Mouse (Mus musculus): ENCODE measurements around the gene Bcl7a. TPM values are rescaled to one million over a fixed set of nuclear protein-coding genes. Genes with fewer than 3 reads are reported as not detected.

The Bcl7a gene
- total RNA-seq, 2 experiments from 2014 or later = 14.7 to 20.0 TPM

GRCm38 (mm10) chr5:123326751-123327148, 16.9 kb upstream of the Bcl7a start:
- no peak for ATAC-seq (replicated peaks; ENCODE audit: poor library complexity)

DNA sequence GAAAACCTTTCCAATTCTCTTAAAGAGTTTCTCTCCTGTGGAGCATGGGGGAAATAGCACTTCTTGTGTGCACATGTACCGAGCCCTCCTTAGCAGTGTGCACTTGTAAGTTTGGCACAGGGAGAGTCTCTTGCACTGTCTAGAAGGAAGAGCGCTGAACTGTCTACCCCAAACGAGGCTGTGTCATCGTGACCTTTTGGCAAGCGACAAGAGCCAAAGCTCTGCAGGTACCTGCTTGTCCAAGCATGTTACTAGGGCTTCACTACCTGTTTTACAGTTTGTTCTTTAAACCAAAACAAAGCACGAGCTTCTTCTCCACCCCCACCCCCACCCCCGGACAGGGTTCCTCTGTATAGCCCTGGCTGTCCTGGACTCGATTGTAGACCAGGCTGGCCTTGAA, 15.9 kb upstream of the Bcl7a start:
- ATAC-seq (replicated peaks; ENCODE audit: poor library complexity) = no peak

DNA sequence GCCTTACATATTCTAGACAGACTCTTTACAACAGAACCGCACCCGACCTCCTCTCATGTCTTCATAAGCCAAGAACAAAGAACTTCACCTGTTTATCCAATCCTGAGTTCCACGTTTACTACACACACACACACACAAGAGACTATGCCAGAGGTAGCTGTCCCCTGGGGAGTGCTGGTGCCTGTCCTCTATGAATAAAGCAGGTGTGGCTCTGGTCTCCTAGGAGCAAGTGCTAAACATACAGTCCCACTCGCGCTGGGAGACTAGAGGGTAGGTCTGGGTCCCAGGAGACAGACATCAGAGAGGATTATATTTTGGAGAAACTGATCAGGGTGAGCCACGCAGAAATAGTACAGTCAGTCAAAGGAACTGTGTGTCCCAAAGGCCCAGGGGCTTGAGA, 10.1 kb upstream of the Bcl7a start:
- no peak for ATAC-seq (replicated peaks; ENCODE audit: poor library complexity)

DNA sequence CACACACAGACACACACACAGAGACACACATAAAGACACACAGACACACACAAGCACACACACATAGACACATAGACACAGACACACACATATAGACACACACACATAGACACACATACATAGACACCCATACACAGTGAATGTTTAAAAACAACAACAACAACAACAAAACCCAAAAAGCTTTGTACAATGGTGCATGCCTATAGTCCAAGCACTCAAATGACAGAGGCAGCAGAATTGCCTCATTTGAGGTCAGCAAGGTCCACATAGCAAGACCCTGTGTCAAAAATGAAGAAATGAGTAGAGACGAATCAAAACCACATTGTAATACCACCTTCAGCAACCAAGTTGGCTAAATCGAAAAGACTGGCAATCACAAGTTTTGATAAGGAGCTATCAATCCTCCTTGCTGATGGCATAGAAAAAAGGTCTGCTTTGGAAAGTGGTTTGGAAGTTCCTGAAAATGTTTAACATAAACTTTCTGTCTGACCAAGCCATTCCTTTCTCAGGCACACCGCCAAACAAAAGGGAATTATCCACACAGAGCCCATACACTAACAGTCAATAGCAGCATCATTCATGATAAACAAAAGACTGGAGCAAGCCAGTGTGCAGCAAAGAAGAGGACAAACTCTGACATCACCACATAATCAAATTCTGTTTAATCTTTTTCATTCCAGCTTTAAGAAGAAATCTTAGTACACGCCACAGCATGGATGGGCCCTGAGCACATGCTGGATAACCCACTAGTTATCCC, 7.3 kb upstream of the Bcl7a start:
- no peak for ATAC-seq (replicated peaks; ENCODE audit: poor library complexity)

DNA sequence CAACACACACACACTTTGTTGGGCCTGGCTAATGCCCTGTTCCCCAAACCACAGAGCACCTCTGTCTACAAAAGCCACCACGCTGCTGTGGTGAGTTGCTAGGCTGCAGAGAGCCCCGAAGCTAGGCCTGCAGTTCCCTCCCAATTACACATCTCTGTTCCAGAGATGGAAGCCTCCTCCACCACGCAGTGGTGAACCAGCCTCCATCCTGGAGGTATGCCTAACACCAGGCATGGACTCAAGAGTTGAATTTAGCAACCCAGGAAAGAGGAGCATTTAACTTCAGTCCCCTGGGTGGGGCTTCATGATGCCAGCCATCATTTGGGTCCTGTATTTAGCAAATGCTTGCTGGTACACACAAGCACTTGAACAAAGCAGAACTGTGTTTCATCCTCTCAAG, 5.2 kb upstream of the Bcl7a start:
- ATAC-seq (replicated peaks; ENCODE audit: poor library complexity) = no peak

DNA sequence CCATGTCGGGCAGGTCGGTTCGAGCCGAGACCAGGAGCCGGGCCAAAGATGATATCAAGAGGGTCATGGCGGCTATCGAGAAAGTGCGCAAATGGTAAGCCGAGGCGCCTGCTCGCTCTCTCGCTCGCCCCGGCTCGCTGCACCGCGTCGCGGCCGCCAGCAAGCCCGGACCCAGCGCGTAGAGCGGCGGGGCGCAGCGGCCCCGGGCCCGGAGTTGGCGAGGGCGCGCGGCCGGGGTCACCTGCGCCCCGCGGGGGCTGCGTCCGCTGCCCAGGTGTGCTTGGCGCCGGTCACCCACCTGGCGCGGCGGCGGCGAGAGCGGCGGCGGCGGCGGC, 961 bp downstream of the Bcl7a start:
- no peak for ATAC-seq (replicated peaks; ENCODE audit: poor library complexity)

- peak; percentile 21; the same call in 1 of the 2 replicates for ATAC-seq (replicated peaks; ENCODE audit: poor library complexity)
Measured at GRCm38 (mm10) chr5:123344963-123345852, 1.6 kb downstream of the Bcl7a start.

- ATAC-seq (replicated peaks; ENCODE audit: poor library complexity) = peak; percentile 22
Measured at GRCm38 (mm10) chr5:123345853-123346654, 2.4 kb downstream of the Bcl7a start.

- ATAC-seq (replicated peaks; ENCODE audit: poor library complexity) = no peak
Measured at GRCm38 (mm10) chr5:123346701-123347270, 3.2 kb downstream of the Bcl7a start.

DNA sequence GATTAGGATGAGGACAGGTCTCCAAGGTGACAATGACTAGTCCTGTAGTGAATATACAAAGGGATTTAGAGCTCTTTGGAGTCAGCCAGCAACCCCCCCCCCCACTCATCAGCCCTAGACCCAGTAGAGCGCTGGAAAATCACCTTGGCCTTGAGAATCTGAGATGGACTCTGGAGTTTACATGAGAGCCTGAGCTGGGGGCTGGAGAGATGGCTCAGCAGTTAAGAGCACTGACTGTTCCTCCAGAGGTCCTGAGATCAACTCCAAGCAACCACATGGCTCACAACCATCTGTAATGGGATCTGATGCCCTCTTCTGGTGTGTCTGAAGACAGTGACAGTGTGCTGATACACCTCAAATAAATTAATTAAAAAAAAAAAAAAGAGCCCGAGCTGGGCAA, 4.4 kb downstream of the Bcl7a start:
- ATAC-seq (replicated peaks; ENCODE audit: poor library complexity) = no peak

GRCm38 (mm10) chr5:123350386-123350785, 6.8 kb downstream of the Bcl7a start:
- ATAC-seq (replicated peaks; ENCODE audit: poor library complexity) = peak; percentile 68

- no peak for ATAC-seq (replicated peaks; ENCODE audit: poor library complexity)
Measured at GRCm38 (mm10) chr5:123355918-123356317, 12.3 kb downstream of the Bcl7a start.

DNA sequence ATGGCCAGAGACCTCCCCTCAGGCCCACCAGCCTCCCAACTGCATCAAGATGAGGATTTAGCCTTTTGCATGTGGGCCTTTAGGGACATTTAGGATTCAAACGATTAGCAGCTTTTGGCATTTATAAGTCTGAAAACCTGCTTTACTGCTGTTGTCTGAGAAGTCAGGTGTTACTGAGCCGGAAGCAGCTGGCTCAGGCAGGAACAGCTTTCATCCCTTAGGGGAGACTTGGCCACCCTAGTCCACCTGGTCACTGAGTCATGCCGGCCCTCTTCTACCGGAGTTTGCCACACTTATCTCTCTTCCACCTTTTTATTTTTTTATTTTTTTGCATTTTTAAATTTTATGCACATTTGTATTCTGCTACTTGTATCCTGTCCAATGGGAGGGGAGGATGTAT, 13.6 kb downstream of the Bcl7a start:
- no peak for ATAC-seq (replicated peaks; ENCODE audit: poor library complexity)

DNA sequence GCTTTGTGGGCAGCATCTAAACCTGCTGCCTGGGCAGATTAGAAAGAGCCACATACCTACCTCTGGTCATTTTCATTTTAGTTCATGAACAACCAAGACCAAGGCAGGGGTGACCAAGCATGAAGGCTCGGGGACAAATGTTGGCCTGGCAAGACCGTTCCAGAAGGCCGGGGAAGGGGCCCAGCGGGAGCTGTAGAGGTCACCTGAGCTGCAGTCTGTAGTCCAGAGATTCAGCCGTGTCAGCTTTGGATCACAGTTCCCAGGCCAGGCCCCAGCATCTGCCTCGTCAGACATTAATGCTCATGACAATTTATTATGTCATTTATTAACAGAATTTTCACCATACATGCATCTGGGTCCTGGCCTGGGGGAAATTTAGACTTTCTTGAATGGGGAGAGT, 15.8 kb downstream of the Bcl7a start:
- no peak for ATAC-seq (replicated peaks; ENCODE audit: poor library complexity)

- no peak for ATAC-seq (replicated peaks; ENCODE audit: poor library complexity)
Measured at GRCm38 (mm10) chr5:123362911-123363310, 19.3 kb downstream of the Bcl7a start.

- no peak for ATAC-seq (replicated peaks; ENCODE audit: poor library complexity)
Measured at GRCm38 (mm10) chr5:123364302-123364971, 20.8 kb downstream of the Bcl7a start.

GRCm38 (mm10) chr5:123368869-123369488, 25.3 kb downstream of the Bcl7a start:
- peak; percentile 92 for ATAC-seq (replicated peaks; ENCODE audit: poor library complexity)

DNA sequence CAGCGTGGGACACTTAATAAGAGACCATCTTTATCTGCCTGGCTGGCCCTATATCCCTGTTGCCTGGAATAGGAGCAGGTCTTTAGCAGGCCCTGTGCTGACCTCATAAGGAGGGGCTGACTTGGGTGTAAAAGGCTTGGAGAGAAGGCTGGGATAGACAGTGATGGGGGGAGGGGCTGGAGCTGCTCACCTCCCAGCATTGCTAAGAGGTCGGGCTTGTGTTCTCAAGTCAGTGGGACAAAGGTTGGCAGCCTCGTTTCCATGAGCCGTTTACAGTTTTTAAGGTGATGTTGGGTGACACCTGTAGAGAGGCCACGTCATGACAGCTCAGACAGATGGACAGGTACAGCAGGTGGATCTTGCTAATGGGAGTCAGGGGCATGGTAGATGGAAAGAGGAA, 26.4 kb downstream of the Bcl7a start:
- ATAC-seq (replicated peaks; ENCODE audit: poor library complexity) = no peak

DNA sequence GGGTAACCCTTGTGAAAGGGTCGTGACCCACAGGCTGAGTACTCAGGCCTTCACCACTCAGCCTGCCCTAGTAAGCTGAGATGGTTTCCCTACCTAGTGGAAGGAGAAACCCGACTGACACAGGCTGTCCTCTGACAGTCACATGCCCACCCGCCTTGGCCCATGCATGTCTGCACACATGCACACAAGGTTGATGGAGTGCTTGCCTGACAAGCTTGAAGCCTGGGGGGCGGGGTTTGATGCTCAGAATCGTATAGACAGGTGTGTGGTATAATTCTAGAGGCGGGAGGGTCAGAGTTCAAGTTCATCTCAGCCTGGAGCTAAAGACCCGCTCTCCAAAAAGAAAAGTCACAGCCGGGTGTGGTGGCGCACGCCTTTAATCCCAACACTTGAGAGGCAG, 31.6 kb downstream of the Bcl7a start:
- ATAC-seq (replicated peaks; ENCODE audit: poor library complexity) = no peak

All from megakaryocyte progenitor cell, adult 5-6 weeks (primary cell).